Mouse (Mus musculus) intestine, postnatal 0 days (tissue): ENCODE results near the gene Traf3. TPM values are rescaled to one million over a fixed set of nuclear protein-coding genes. Genes with fewer than 3 reads are reported as not detected.

Experiments used
- ATAC-seq: fragments of 200-750 bp; cut with Nextera tagmentation; 2 replicates; pipeline ENCODE4 v1.8.0; 2017; ENCODE audit warnings: mild to moderate bottlenecking, moderate TSS enrichment, moderate library complexity
- H3K27ac ChIP-seq: fragments of 300-500 bp; sonication (generic); 2 replicates; pipeline ENCODE4 v1.5.1; 2014; ENCODE audit warnings: mild to moderate bottlenecking, low read depth, low read length, moderate library complexity
- H3K27me3 ChIP-seq: fragments of 300-500 bp; sonication (generic); replicated peaks from 2 replicates; pipeline ENCODE4 v1.6.1; 2014; ENCODE audit warnings: low read length, mixed read lengths; ENCODE audit not compliant: control insufficient read depth, insufficient read depth
- H3K36me3 ChIP-seq: fragments of 300-500 bp; sonication (generic); 2 replicates; pipeline ENCODE4 v1.6.1; 2014; ENCODE audit warnings: mild to moderate bottlenecking, moderate library complexity; ENCODE audit not compliant: control insufficient read depth, insufficient read depth
- H3K4me1 ChIP-seq: fragments of 300-500 bp; sonication (generic); replicated peaks from 2 replicates; pipeline ENCODE4 v1.6.1; 2014; ENCODE audit warnings: antibody characterized with exemption, low read length, mixed read lengths; ENCODE audit not compliant: control insufficient read depth, insufficient read depth
- H3K4me2 ChIP-seq: fragments of 300-500 bp; sonication (generic); replicated peaks from 2 replicates; pipeline ENCODE4 v1.6.1; 2014; ENCODE audit warnings: low read depth, mild to moderate bottlenecking, moderate library complexity
- H3K4me3 ChIP-seq: fragments of 300-500 bp; sonication (generic); 2 replicates; pipeline ENCODE4 v1.5.1; 2014; ENCODE audit warnings: low read depth, low read length
- H3K9ac ChIP-seq: fragments of 300-500 bp; sonication (generic); 2 replicates; pipeline ENCODE4 v1.6.1; 2014; ENCODE audit warnings: mild to moderate bottlenecking, low read depth, low read length
- H3K9me3 ChIP-seq: fragments of 300-500 bp; sonication (generic); 2 replicates; pipeline ENCODE4 v1.6.1; 2016; ENCODE audit warnings: mixed run types; ENCODE audit not compliant: control insufficient read depth
- CTCF ChIP-seq: sonication (generic); IDR thresholded peaks from 2 replicates; pipeline ENCODE4 v1.5.1; 2016; ENCODE audit warnings: low read depth, mild to moderate bottlenecking, control low read depth, antibody characterized with exemption, moderate library complexity
- WGBS: fragments of 180-500 bp; shearing (Covaris S2); extraction: QIAGEN DNeasy Blood & Tissue Kit; methylation state at CpG from one replicate; pipeline ENCODE4 v1.1.7; 2014; 5-methylcytosine and 5-hydroxymethylcytosine counted together
- polyA plus RNA-seq: library from polyadenylated mRNA; unstranded; fragments of >200 nt; fragmentation: Nextera tagmentation; extraction: Ambion mirVana; gene quantifications from 2 replicates; pipeline ENCODE4 v1.2.1, GENCODE M21; 2015

Traf3 gene
- polyA plus RNA-seq, 1 experiment from 2014 or later, result 4.0 TPM

- 45% methylated on average over 7 of the region's 7 CpGs for WGBS
- peak overlapping the region; percentile 39 for H3K4me2 ChIP-seq
- no peak overlapping the region; the same call in 1 of the 2 replicates for H3K27ac ChIP-seq
- H3K9me3 ChIP-seq, result no peaks in the 10 kb centered on the region
- H3K27me3 ChIP-seq, result no peaks in the 10 kb centered on the region
- H3K36me3 ChIP-seq, result no peaks in the 10 kb centered on the region
- no peak for TF ChIP-seq CTCF
- no peak overlapping the region for H3K9ac ChIP-seq
- 0 out of 2 replicates have a peak, but pooled peaks cover 4% of the 10 kb centered on the region for H3K4me1 ChIP-seq
- H3K4me3 ChIP-seq, result no peak overlapping the region
- ATAC-seq, result no peak
Observed at GRCm38 (mm10) chr12:111161943-111162311, 4.2 kb upstream of the Traf3 start.

GRCm38 (mm10) chr12:111162312-111163061 lies 3.7 kb upstream of the Traf3 start:
- 0 out of 2 replicates have a peak, but pooled peaks cover 4% of the 10 kb centered on the region for H3K4me1 ChIP-seq
- H3K27me3 ChIP-seq, result no peaks in the 10 kb centered on the region
- no peak overlapping the region for H3K9ac ChIP-seq
- no peaks in the 10 kb centered on the region for H3K9me3 ChIP-seq
- no peak overlapping the region for H3K4me3 ChIP-seq
- no peak overlapping the region for H3K27ac ChIP-seq
- H3K36me3 ChIP-seq, result no peaks in the 10 kb centered on the region
- no peak for TF ChIP-seq CTCF
- H3K4me2 ChIP-seq, result peak overlapping the region; percentile 39
- no peak for ATAC-seq
- 19% methylated on average over 16 of the region's 16 CpGs for WGBS

- peak; percentile 65 for ATAC-seq
- no peak overlapping the region for H3K9ac ChIP-seq
Observed at GRCm38 (mm10) chr12:111164310-111164751, 1.8 kb upstream of the Traf3 start.

GRCm38 (mm10) chr12:111165146-111165812 lies 891 bp upstream of the Traf3 start:
- TF ChIP-seq CTCF, result peak; percentile 73
- H3K9ac ChIP-seq, result no peak overlapping the region; the same call in 1 of the 2 replicates
- no peaks in the 10 kb centered on the region for H3K36me3 ChIP-seq
- H3K9me3 ChIP-seq, result no peaks in the 10 kb centered on the region
- H3K4me1 ChIP-seq, result 0 out of 2 replicates have a peak, but pooled peaks cover 4% of the 10 kb centered on the region
- peak overlapping the region; percentile 78; the same call in 1 of the 2 replicates for H3K4me3 ChIP-seq
- ATAC-seq, result peak; percentile 28; the same call in 1 of the 2 replicates
- peak overlapping the region; percentile 90 for H3K4me2 ChIP-seq
- whole genome bisulfite sequencing, result 76% methylated on average over 10 of the region's 10 CpGs
- no peaks in the 10 kb centered on the region for H3K27me3 ChIP-seq
- peak overlapping the region; percentile 74 for H3K27ac ChIP-seq

More at GRCm38 (mm10) chr12:111164310-111164751, 1.8 kb upstream of the Traf3 start:
- Histone ChIP-seq H3K27me3 (no peaks in the 10 kb centered on the region), H3K9me3 (no peaks in the 10 kb centered on the region), H3K4me3 (peak overlapping the region; percentile 26), H3K27ac (no peak overlapping the region), H3K36me3 (no peaks in the 10 kb centered on the region), H3K4me2 (peak overlapping the region; percentile 63), H3K4me1 (0 out of 2 replicates have a peak, but pooled peaks cover 4% of the 10 kb centered on the region)
- WGBS, result 3% methylated on average over 13 of the region's 13 CpGs
- TF ChIP-seq CTCF, result no peak

DNA sequence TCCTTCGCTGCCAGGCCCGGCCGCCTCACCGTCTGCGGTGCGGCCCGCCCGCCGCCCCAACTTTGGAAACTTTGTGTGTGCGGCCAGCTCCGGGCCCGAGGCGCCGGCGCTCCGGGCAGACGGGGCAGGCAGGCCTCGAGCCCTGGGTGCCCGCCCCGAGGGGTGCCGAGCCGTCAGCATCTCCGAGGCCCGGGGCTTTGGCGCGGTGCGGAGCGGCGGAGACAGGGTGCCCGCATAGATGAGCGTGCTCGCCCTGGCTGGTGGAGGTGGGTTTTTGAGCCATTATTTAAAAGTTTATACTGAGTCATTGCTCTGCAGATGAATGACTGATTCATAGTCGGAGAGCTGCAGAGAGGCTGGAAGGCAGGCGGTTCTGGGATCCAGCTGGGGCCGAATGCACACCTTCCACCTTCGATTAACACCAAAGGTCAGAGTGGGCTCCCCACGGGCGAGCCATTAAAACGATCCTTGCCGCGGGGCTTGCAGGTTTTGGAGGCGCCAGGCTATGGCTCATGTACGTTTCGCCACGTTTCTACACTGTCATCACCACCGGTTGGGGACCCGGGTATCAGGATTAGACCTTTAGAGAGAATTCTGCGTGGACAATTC lies 615 bp downstream of the Traf3 start:
- Histone ChIP-seq H3K36me3 (no peaks in the 10 kb centered on the region), H3K27ac (peak overlapping the region; percentile 74), H3K4me2 (peak overlapping the region; percentile 90), H3K9me3 (no peaks in the 10 kb centered on the region), H3K4me3 (peak overlapping the region; percentile 78), H3K9ac (peak overlapping the region; percentile 85), H3K27me3 (no peaks in the 10 kb centered on the region), H3K4me1 (0 out of 2 replicates have a peak, but pooled peaks cover 4% of the 10 kb centered on the region)
- TF ChIP-seq CTCF, result no peak
- peak; percentile 17; the same call in 1 of the 2 replicates for ATAC-seq
- WGBS, result under 1% methylated on average over 48 of the region's 48 CpGs

DNA sequence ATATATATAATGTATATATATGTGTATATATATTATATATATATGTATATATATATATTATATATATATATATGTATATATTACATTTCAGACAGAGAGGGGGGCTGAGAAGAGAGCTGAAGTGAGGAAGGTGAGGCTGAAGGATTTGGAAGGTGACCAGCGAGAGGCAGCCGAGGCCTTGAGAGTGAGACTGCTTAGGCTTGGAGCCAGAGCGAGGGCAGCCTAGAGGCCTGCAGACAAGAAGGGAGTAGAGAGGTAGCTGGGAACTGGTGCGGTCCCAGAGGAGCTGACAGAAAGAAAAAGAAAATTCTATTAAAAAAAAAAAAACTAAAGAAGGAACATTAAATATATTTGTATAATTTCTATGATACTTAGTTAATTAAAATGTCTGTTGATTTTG lies 2.7 kb downstream of the Traf3 start:
- H3K4me3 ChIP-seq, result no peak overlapping the region
- ATAC-seq, result no peak
- 90% methylated on average over 4 of the region's 4 CpGs for WGBS
- no peak overlapping the region for H3K27ac ChIP-seq
- H3K4me1 ChIP-seq, result 0 out of 2 replicates have a peak, but pooled peaks cover 4% of the 10 kb centered on the region
- H3K27me3 ChIP-seq, result no peaks in the 10 kb centered on the region
- no peak for TF ChIP-seq CTCF
- H3K9me3 ChIP-seq, result no peaks in the 10 kb centered on the region
- 0 out of 2 replicates have a peak, but pooled peaks cover 5% of the 10 kb centered on the region for H3K36me3 ChIP-seq
- no peak overlapping the region for H3K9ac ChIP-seq
- H3K4me2 ChIP-seq, result no peak overlapping the region
